Mouse (Mus musculus): Measurements from ENCODE around the gene Srarp.

Srarp gene

DNA sequence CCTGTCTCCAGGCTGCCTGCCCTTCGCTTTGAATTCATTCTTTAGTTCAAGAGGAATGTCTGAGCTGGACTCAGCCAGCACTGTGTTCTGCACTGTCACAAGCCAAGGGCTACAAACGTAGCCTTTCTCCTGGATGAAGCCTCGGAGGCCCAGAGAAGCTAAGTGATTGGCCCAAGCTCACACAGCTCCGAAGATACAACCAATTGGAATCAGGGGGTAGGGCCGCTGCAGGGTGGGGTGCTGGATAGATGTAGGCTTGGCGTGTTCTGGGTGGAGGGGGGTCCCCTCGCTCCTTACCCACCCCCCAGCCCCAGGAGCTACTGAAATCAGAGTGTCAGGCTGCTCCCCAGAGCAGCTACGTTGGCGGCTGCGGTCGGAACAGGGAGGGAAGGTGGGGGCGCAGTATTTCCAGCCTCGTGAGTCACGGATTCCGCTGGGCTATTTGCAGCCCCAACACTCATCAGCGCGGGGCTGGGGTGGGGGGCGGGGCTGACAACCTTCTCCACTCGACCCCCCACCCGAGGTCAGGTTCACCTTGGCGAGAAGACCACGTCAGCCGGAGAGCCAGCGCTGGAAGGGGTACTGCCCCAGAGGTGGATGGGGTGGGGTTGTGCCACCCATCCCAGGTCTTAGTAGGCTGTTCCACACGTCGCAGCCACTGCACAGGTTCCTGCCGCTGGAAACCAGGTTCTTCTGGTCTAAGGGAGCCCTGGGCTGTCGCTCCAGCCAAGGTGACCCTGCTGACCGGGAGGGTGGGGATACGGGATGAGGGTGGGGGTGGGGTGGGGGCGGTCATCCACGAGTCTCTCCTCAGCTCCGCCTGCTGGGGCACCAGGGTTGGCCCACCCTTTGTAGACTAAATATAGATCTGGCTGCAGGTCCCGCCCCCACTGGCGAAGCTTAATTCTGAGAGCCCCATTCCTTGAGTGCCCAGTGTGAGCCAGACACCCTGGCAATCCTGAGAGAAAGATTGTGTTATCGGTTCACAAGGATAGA, 10.1 kb downstream of the Srarp start:
- no peak for DNase-seq (ENCODE audit: extremely low read depth, low read depth, low spot score)

DNA sequence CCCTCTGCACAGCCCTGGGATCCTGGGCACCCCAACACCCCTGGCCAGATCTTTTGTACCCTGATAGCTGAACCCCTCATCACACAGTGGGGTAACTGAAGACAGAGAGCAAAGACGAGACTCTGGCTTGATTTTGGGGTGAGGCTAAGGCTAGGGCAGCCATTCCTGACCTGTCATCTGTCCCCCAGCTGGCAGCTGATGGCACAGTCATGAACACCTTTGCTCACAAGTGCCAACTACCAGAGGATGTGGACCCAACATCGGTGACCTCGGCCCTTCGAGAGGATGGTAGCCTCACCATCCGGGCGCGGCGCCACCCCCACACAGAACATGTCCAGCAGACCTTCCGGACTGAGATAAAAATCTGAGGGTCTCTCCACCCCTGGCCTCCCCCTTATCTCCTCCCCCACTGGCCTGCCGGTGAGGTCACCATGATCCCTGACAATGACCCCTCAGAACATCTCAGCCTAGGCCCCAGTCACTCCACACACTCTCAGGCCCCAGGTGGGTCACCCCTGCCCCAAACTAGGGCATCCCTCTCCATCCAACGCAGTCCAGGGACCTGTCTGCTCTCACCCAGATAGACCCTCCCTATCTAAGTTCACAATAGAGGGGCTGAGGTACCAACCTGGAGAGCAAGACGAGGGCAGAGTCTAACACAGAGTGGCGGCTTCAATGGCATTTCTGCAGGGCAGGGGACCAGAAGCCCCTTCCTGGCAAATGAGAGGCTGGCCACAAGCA, 12.0 kb downstream of the Srarp start:
- DNase-seq (ENCODE audit: extremely low read depth, low read depth, low spot score): no peak

DNA sequence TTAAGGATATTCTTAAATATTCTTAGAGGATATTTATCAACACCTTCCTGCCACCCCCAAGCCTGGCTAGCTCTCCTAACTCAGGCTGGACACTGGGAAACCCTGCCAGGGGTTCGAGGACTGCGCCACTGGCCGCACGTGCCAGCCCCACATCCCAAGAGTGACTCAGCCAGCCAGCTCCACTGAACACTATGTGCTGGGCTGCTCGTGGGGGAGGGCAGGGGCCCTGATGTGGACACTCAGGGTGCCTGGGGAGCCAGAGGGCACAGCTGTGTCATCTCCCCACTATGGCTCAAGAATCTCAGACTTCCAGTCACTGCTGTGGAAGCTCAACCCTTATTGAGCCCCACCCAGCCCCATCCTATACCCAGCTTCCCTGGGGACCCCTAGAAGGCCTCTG, 12.6 kb downstream of the Srarp start:
- no peak for DNase-seq (ENCODE audit: extremely low read depth, low read depth, low spot score)

DNA sequence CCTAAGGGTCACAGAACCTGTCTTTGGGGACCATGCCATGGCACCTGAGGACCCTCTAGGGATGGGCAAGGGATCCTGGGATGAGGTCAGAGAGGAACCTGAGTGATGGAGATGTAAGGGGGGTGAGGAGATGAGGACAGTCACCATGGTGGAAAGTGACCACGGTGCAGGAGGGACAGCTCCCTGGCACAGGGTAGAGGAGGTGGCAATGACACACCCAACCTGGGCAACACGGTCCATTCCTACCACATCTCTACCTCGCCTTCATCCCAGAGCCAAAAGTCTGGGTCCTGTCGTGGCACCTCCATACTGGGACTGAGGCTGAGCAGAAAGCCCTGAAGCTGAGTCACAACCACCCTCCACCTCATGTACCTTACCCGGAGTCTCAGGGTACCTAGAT, 13.1 kb downstream of the Srarp start:
- no peak for DNase-seq (ENCODE audit: extremely low read depth, low read depth, low spot score)

DNA sequence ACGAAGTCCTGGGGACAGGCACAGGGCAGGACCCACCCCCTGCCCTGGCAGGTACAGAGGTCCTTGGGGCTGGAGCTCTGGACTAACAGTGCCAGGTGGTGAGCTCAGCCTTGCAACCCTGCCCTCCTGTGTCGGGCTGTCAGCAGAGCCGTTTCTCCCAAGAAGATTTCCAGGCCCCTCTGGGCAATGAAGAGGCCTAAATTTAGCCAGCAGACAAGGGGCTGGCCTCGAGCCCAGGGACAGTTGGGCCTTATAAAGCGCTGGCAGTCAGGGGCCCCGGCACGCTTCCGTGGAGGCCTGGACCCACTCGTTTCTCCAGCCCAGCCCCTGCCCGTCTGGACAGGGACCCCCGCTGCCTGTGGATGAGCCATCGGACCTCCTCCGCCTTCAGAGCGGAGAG, 14.5 kb downstream of the Srarp start:
- DNase-seq (ENCODE audit: extremely low read depth, low read depth, low spot score): no peak

DNA sequence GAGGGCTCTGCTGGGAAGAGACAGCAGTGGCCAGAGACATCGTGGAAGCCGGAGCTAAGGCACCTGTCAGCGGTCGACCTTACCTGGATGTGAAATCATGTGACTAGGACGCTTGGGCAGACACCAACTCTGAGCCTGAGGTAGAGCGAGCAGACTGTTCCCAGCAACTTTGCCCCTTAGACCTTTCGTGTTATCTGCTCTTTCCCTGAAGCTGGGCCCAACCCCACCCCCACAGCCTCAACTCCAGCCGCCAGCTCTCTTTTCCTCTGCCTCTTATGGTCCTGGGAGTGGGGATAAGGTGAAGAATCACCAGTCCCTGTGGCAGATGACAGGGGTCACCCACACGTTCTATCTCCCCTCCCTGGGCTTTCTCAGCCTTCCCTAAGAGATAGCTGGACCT, 15.0 kb downstream of the Srarp start:
- no peak for DNase-seq (ENCODE audit: extremely low read depth, low read depth, low spot score)

DNA sequence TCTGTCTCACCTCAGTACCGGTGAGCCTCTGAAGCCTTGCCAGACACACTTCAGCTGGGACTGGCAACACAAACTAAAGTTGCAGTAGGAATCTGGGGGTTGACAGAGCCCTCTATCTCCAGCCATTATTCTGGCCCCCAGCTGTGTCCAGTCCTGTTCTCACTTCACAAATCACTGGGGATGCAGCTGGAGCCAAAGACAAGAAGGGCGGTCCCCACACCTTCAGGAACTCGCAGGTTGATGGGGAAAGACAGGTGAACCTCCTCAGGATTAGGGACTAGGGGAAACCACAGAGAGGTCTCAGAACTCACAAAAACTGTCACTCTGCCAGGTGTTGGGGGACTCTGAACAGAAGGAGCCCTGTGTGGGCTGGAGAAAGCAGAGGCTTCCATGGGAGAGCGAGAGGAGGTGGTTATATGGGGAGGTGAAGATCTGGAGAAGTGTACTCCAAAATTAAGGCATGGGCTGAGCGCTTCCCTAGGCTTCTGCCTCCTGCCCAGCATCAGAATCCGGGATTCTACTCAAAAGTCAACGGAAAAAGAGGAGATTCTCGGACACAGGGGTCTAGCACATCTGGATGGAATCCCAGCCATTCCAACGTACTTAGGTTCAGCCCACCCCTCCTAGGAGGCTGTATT, 15.6 kb downstream of the Srarp start, which contains the start of gene Hspb7:
TSS of gene Hspb7 (plus strand) at position 588 of the 638 bp plus-strand sequence.
- no peak for DNase-seq (ENCODE audit: extremely low read depth, low read depth, low spot score)

DNA sequence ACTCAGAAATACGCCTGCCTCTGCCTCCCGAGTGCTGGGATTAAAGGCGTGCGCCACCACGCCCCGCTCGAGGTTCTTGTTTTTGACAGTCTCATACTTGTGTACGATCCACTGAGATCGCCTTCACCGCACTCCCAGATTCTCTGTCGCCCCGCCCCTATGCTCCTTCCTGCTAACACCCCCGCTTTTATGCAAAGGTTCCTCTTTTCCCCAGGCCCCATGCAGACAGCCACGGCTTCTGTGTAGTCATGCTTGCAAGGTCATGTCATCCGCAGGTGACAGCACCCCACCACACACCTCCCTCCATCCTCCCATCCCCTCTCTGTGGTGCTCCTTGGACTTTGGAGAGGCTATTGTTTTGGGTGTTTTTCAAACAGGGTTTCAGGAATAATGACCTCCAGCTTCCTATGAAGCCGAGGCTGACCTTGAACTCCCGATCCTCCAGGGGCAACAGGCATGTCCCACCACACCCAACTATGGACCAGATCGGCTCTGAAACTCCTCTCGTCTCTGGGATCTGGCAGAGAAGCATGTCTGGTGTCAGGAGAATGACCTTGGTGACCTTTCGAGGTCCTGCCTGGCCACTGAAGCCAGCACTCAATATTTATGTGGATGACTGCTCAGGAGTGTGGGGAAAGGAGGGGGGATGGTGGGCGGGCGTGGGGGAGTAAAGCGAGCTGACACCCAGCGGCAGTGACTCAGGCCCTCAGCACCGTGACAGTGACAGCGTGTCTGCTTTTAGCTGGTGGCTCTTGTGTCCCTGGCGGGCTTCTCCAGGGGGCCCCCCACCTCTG, 16.3 kb downstream of the Srarp start:
- no peak for DNase-seq (ENCODE audit: extremely low read depth, low read depth, low spot score)

DNA sequence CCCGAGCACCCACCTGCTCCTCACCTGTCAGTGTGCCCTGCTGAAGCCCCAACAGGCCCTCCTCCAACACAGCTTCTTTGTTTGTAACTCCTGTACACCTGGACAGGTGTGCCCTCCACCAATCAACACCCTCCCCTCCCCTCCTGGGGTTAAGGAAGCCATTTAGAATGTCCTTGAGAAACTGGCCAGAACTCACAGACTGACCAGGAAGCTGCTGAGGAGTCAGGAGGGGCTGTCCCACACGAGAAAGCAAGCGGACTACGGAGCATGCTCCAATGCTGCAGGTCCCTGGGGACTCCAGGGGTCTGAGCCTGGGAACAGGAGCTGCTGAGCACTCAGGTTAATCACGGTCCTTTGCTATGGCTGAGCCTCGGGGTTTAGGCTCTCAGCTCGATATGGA, 20.0 kb downstream of the Srarp start, which contains the start of gene Clcnkb:
TSS of gene Clcnkb (minus strand) at position 91 of the 400 bp plus-strand sequence.
- no peak for DNase-seq (ENCODE audit: extremely low read depth, low read depth, low spot score)

DNA sequence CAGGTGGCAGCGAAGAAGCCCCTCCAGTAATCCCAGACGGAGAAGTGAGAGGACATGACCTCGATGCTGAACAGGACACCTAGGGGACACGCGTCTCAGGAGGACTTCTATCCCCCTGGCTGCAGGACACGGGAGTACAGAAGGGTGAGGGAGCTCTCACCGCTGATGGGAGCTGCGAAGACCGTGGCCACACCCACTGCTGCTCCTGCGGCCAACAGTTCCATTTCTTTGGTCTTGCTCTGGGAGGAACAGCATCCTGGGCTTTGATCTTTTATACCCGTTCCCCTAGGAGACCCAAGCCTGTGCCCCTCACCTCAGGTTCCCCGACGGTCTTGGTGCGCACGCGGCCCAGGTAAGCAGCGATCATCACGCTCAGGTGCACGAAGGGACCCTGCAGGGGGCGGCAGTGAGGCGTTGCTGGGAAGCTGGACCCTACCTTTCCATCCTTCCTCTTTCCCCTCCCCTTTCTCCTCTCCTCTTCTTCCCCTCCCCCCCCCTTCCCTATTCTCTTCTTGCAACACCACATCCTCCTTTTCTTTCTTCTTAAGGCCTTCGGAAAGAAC, 24.4 kb downstream of the Srarp start:
- no peak for DNase-seq (ENCODE audit: extremely low read depth, low read depth, low spot score)

DNA sequence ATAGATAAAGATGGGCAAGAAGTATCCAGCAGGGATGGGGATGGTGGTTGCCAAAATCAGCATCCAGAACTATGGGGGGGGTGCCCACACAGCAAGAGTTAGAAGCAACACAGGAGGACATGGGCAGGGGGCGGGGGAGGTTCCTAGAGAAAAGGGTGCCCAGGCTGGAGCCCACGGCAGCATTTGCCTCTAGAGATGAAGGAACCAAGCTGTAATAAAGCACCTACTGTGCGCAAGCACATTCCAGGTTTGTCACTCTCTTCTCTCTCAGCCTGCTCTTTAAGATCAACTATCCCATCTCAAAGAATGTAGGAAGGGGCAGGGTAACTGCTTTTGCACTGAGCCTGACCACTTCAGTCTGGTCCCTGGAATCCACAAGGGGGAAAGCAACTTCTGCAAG, 27.3 kb downstream of the Srarp start:
- DNase-seq (ENCODE audit: extremely low read depth, low read depth, low spot score): no peak

DNA sequence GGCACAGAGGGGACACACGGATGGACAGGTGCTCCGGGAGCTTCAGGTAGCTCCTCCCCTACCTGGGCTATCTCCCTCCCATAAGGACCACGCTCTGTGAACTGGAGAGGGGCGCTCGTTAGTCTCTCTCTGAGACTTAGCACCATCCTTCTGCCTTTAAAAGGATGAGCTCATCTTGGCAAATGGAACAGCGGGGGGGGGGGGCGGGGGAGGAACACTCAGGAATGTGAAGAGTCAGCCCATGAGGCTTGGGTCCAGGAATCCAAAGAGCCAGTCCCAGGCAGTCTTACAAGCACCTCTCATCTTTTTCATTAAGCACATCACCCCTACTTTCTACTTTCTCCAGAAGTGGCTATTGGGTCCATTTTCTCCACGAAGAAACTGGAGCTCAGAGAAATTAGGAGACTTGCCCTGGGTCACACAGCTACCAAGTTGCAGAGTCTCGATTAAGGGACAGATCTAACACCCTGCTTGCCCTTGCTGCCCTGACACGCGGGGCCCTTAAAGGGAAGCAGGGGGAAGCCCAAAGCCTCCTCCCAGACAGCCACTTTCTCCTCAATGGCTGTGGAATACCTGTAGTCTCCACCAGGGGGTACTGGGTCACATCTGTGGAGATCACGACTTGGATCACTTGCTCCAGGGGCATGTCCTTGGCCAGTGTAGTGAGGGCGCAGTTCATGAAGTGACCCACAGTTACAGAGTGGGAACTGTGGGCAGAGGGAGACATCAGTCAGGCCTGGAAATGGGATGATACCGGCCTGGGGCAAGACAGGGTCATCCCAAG, 29.2 kb downstream of the Srarp start:
- DNase-seq (ENCODE audit: extremely low read depth, low read depth, low spot score): no peak

DNA sequence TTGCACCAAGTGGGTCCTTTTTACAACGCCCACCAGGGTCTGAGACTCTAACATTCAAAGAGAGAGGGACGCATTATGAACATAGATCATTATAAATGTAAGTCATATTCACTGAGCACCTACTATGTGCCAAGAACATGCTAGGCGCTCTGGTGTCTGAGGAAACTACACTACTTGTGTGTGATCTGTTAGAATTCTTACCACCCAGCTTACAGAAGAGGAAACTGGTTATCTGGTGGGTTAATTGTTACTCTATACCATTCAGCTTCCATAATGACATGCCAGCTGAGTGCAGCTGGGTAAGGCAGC, 30.6 kb downstream of the Srarp start:
- DNase-seq (ENCODE audit: extremely low read depth, low read depth, low spot score): no peak

DNA sequence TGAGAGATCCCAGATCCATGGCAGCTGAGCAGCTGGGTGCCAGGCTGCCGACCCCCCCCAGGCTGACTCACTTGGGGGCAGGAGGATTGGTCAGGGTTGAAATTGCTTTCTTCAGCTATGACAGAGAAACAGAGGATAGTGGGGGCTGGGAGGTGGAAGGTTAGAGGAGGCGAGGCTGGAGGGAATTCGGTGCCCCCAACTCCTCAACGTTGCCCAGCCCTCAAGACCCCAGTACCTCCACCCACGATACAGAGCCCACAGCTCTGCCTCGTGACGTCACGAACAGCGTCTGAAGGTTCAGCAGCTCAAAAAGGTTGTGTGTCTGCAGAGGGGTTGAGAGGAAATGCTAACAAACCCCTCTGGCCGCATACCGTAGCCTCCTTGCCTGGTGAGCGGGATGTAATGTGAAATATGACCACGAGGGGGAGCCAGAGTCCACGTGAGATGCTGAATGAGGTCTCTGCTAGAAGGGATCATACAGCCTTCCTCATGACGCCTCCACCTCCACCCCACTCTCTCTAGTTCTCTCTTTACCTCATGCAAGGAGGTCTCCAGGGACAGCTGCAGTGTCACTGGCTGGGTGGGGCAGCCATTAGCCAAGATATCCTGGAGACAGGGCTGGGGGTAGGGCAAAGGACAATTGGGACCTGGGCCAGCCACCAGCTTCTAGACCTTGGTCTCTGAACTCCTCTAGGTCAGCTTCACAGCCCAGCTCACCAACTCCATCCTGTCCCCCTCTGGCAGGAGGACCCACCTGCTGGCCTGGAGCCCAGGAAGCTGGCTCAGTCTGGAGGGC, 31.2 kb downstream of the Srarp start:
- no peak for DNase-seq (ENCODE audit: extremely low read depth, low read depth, low spot score)

DNA sequence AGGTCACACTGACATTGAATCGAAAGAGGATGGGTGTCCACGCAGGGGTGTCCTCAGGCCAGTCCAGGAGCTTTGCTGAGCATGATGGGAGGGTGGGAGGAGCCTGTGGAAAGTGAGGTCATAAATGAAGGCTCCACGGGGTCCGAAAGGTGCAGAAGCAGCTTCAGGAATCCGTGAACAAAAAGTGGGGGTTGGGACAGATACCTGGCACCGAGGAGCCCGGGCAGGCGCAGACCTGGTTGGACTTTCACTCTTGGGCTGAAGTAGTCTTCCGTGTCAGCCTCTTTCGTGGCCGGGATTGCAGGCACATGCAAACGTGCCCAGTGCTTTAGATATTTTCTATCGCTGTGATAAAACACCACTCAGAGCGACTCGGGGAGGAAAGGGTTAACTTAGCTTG, 35.7 kb downstream of the Srarp start:
- DNase-seq (ENCODE audit: extremely low read depth, low read depth, low spot score): no peak

DNA sequence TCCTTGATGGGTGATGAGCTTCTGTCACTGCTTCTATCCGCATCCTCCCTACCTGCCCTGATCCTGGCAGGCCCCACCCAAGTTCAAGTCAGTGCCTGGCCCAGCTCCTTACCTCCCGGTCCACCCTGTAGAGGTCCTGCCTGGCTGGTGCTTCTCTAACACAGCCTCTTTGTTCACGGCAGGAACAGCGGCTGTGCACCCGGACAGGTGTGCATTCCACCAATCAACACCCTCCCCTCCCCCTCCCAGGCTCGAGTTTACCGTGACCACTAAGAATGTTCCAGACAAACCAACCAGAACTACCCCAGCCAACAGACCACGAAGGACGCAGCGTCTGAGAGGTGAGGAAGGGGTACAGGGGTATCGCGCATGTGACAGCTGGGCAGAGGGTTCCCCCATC, 37.4 kb downstream of the Srarp start, which contains the start of gene Clcnka:
TSS of gene Clcnka (minus strand) at position 180 of the 400 bp plus-strand sequence.
- no peak for DNase-seq (ENCODE audit: extremely low read depth, low read depth, low spot score)

DNA sequence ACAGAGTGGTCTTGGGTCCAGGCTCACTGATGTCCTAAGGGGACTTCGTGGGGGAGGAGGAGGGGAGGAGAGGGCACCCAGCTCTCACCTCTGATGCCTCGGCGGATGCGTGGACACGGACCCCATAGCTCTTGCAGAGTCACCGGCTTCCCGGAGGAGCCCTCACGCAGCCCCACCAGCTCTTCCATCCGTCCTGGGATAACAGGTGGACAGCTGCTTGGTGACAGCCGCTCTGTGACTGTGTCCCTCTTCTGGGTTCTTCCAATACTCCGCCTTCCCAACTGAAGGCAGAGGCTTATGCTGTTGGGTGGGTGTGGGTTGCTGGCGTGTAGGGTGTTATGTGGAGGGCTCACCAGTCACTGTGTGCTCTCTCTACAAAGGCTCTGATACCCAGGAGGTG, 38.0 kb downstream of the Srarp start:
- no peak for DNase-seq (ENCODE audit: extremely low read depth, low read depth, low spot score)

DNA sequence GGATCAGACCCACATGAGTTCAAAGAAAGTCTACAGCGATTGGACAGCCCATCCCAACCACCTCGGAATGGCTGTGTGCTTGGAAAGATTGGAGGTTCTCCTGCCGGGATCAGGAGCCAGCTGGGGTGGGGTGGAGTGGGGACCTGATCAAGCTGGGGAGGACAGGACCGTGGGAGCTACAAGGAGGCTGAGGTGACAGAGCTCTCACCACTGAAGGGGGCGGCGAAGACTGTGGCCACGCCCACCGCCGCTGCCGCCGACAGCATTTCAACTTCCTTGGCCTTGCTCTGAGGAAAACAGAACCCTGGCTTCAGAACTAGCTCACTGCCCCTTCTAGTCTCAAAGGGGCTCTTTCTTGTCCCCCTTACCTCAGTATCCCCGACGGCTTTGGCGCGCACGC, 41.2 kb downstream of the Srarp start:
- DNase-seq (ENCODE audit: extremely low read depth, low read depth, low spot score): no peak

DNA sequence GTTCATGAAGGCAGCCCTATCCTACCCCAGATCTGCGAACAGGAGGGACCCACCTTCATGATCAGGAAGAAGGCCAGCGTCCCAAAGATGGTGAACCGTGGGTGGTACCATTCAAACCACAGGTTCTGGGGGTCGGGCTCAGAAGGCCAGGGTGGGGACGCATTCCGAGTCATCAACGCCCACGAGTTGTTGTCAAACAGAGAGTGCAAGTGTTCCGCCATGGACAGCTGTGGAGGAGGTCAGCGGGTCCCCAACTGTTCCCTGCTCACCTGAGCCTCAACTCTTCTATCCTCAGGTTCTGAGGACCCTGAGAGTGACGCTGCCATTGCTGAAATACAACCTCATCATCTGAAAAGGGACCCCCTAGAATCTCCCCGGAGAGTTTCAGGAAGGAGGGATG, 44.6 kb downstream of the Srarp start:
- DNase-seq (ENCODE audit: extremely low read depth, low read depth, low spot score): no peak

Measured in fat pad, adult 2 months (tissue).